Mouse (Mus musculus) CH12.LX (cell line): ENCODE data around the gene Klhl12. TPM values are rescaled to one million over a fixed set of nuclear protein-coding genes. Genes with fewer than 3 reads are reported as not detected.

ENCODE experiments used
- DNase-seq: peaks from one replicate; pipeline ENCODE4 v3.0.0-alpha.2; 2013; ENCODE audit errors: extremely low read depth
- H3K27ac ChIP-seq: 2 replicates; pipeline ENCODE4 v1.5.1; 2012; ENCODE audit warnings: low read depth, mild to moderate bottlenecking, control low read depth, moderate library complexity; ENCODE audit not compliant: insufficient read depth
- H3K27me3 ChIP-seq: replicated peaks from 2 replicates; pipeline ENCODE3; 2012; ENCODE audit warnings: inconsistent platforms
- H3K36me3 ChIP-seq, 2 experiments: replicated peaks in 1 of 2; 2 replicates each; pipeline versions ENCODE3 to v1.6.1; 2012; ENCODE audit warnings: inconsistent platforms in 1 of 2, low read length in 1 of 2, mild to moderate bottlenecking in 1 of 2, mixed read lengths in 1 of 2, moderate library complexity in 1 of 2; ENCODE audit not compliant: control insufficient read depth in 1 of 2, insufficient read depth in 1 of 2
- H3K4me1 ChIP-seq, 2 experiments: 2 replicates each; pipeline ENCODE4 v1.6.1; 2012; ENCODE audit warnings: inconsistent platforms in 1 of 2, moderate library complexity in 1 of 2; ENCODE audit not compliant: insufficient read depth in 2 of 2, control insufficient read depth in 1 of 2
- H3K4me2 ChIP-seq: 2 replicates; pipeline ENCODE4 v1.6.1; 2012; ENCODE audit warnings: low read depth, mild to moderate bottlenecking, control low read depth; ENCODE audit not compliant: poor library complexity, insufficient read depth, severe bottlenecking
- H3K4me3 ChIP-seq, 3 experiments: fragments of 150-350 bp in 1 of 3; sonication (generic) in 1 of 3; replicated peaks in 1 of 3; 2 replicates each; pipeline versions ENCODE3 to v1.5.1; 2011 to 2012; ENCODE audit warnings: low read depth in 2 of 3, low read length in 2 of 3, mild to moderate bottlenecking in 2 of 3, moderate library complexity in 2 of 3, control low read depth in 1 of 3, improper control_type of control experiment in 1 of 3, inconsistent platforms in 1 of 3, mixed read lengths in 1 of 3; ENCODE audit not compliant: poor library complexity in 1 of 3
- H3K79me2 ChIP-seq: replicated peaks from 2 replicates; pipeline ENCODE4 v1.6.1; 2012; ENCODE audit warnings: mild to moderate bottlenecking, moderate library complexity; ENCODE audit not compliant: control insufficient read depth, poor library complexity, insufficient read depth, severe bottlenecking; ENCODE audit errors: extremely low read depth
- H3K9ac ChIP-seq: 2 replicates; pipeline ENCODE4 v1.6.1; 2012; ENCODE audit warnings: low read depth, mild to moderate bottlenecking, control low read depth, moderate library complexity; ENCODE audit not compliant: insufficient read depth
- H3K9me3 ChIP-seq: replicated peaks from 2 replicates; pipeline ENCODE3; 2012; ENCODE audit warnings: low read length, inconsistent platforms, mixed read lengths
- BHLHE40 ChIP-seq: IDR thresholded peaks from 2 replicates; pipeline ENCODE4 v1.6.1; 2011; ENCODE audit warnings: mild to moderate bottlenecking, low read depth, low read length, improper control_type of control experiment
- CHD1 ChIP-seq: IDR thresholded peaks from 2 replicates; pipeline ENCODE4 v1.6.1; 2012; ENCODE audit warnings: low read depth, low read length, improper control_type of control experiment, inconsistent platforms
- CHD2 ChIP-seq: IDR thresholded peaks from 2 replicates; pipeline ENCODE4 v1.6.1; 2011; ENCODE audit warnings: low read length, improper control_type of control experiment
- CTCF ChIP-seq, 2 experiments: IDR thresholded peaks in 1 of 2; conservative IDR thresholded peaks in 1 of 2; 2 replicates each; pipeline ENCODE4 v1.5.1; 2011 to 2012; ENCODE audit warnings: low read depth in 2 of 2, low read length in 2 of 2, improper control_type of control experiment in 1 of 2, inconsistent platforms in 1 of 2, mild to moderate bottlenecking in 1 of 2, moderate library complexity in 1 of 2
- E2F4 ChIP-seq: IDR thresholded peaks from 2 replicates; pipeline ENCODE4 v1.6.1; 2011; ENCODE audit warnings: low read depth, low read length, improper control_type of control experiment; ENCODE audit not compliant: insufficient replicate concordance
- ELF1 ChIP-seq: IDR thresholded peaks from 2 replicates; pipeline ENCODE4 v1.6.1; 2014; ENCODE audit warnings: low read depth, mild to moderate bottlenecking, inconsistent platforms, low read length, improper control_type of control experiment
- EP300 ChIP-seq: IDR thresholded peaks from 2 replicates; pipeline ENCODE4 v1.6.1; 2011; ENCODE audit warnings: low read length, improper control_type of control experiment
- ETS1 ChIP-seq: conservative IDR thresholded peaks from 2 replicates; pipeline ENCODE4 v1.6.1; 2012; ENCODE audit warnings: low read depth, mild to moderate bottlenecking, inconsistent platforms, low read length, improper control_type of control experiment, moderate library complexity
- GABPA ChIP-seq: IDR thresholded peaks from 2 replicates; pipeline ENCODE4 v1.6.1; 2012; ENCODE audit warnings: low read depth, low read length, improper control_type of control experiment, inconsistent platforms; ENCODE audit not compliant: insufficient replicate concordance
- HCFC1 ChIP-seq: IDR thresholded peaks from 2 replicates; pipeline ENCODE4 v1.6.1; 2012; ENCODE audit warnings: low read depth, mild to moderate bottlenecking, inconsistent platforms, low read length, improper control_type of control experiment
- IRF4 ChIP-seq: IDR thresholded peaks from 2 replicates; pipeline ENCODE4 v1.6.1; 2014; ENCODE audit warnings: low read depth, mild to moderate bottlenecking, inconsistent platforms, low read length, improper control_type of control experiment
- JUN ChIP-seq: IDR thresholded peaks from 2 replicates; pipeline ENCODE4 v1.6.1; 2011; ENCODE audit warnings: low read depth, mild to moderate bottlenecking, low read length, improper control_type of control experiment, moderate library complexity; ENCODE audit not compliant: insufficient read depth
- JUND ChIP-seq: conservative IDR thresholded peaks from 2 replicates; pipeline ENCODE4 v1.6.1; 2011; ENCODE audit warnings: low read depth, low read length, improper control_type of control experiment
- KAT2A ChIP-seq: IDR thresholded peaks from 2 replicates; pipeline ENCODE4 v1.6.1; 2012; ENCODE audit warnings: low read length, improper control_type of control experiment, inconsistent platforms; ENCODE audit not compliant: insufficient replicate concordance
- MAFK ChIP-seq: IDR thresholded peaks from 2 replicates; pipeline ENCODE4 v1.6.1; 2011; ENCODE audit warnings: low read length, improper control_type of control experiment; ENCODE audit not compliant: insufficient replicate concordance
- MAX ChIP-seq: IDR thresholded peaks from 2 replicates; pipeline ENCODE4 v1.6.1; 2011; ENCODE audit warnings: low read length, improper control_type of control experiment
- MAZ ChIP-seq: IDR thresholded peaks from 2 replicates; pipeline ENCODE4 v1.6.1; 2012; ENCODE audit warnings: low read depth, mild to moderate bottlenecking, inconsistent platforms, low read length, improper control_type of control experiment, moderate library complexity
- MXI1 ChIP-seq: IDR thresholded peaks from 2 replicates; pipeline ENCODE4 v1.6.1; 2011; ENCODE audit warnings: mild to moderate bottlenecking, low read depth, low read length, improper control_type of control experiment
- MYC ChIP-seq: IDR thresholded peaks from 2 replicates; pipeline ENCODE4 v1.6.1; 2011; ENCODE audit warnings: low read depth, mild to moderate bottlenecking, improper control_type of control experiment, low read length
- NELFE ChIP-seq: IDR thresholded peaks from 2 replicates; pipeline ENCODE4 v1.6.1; 2011; ENCODE audit warnings: low read depth, low read length, improper control_type of control experiment
- NRF1 ChIP-seq: IDR thresholded peaks from 2 replicates; pipeline ENCODE4 v1.6.1; 2014; ENCODE audit warnings: low read depth, mild to moderate bottlenecking, inconsistent platforms, low read length, improper control_type of control experiment, moderate library complexity
- PAX5 ChIP-seq: IDR thresholded peaks from 2 replicates; pipeline ENCODE4 v1.6.1; 2012; ENCODE audit warnings: low read length, inconsistent platforms, mixed read lengths
- POLR2A ChIP-seq: IDR thresholded peaks from 2 replicates; pipeline ENCODE4 v1.6.1; 2011; ENCODE audit warnings: low read depth, mild to moderate bottlenecking, improper control_type of control experiment, low read length
- POLR2AphosphoS2 ChIP-seq: IDR thresholded peaks from 2 replicates; pipeline ENCODE4 v1.6.1; 2011; ENCODE audit warnings: low read depth, low read length, improper control_type of control experiment
- RAD21 ChIP-seq: IDR thresholded peaks from 2 replicates; pipeline ENCODE4 v1.6.1; 2011; ENCODE audit warnings: low read depth, mild to moderate bottlenecking, low read length, improper control_type of control experiment, moderate library complexity
- RCOR1 ChIP-seq: conservative IDR thresholded peaks from 2 replicates; pipeline ENCODE4 v1.6.1; 2012; ENCODE audit warnings: low read depth, mild to moderate bottlenecking, inconsistent platforms, low read length, improper control_type of control experiment
- SIN3A ChIP-seq: IDR thresholded peaks from 2 replicates; pipeline ENCODE4 v1.6.1; 2012; ENCODE audit warnings: low read length, improper control_type of control experiment, inconsistent platforms
- SMC3 ChIP-seq: IDR thresholded peaks from 2 replicates; pipeline ENCODE4 v1.6.1; 2011; ENCODE audit warnings: low read depth, low read length, improper control_type of control experiment
- TBP ChIP-seq: conservative IDR thresholded peaks from 2 replicates; pipeline ENCODE4 v1.6.1; 2011; ENCODE audit warnings: low read depth, low read length, improper control_type of control experiment
- TCF12 ChIP-seq: IDR thresholded peaks from 2 replicates; pipeline ENCODE4 v1.6.1; 2014; ENCODE audit warnings: low read depth, mild to moderate bottlenecking, inconsistent platforms, low read length, improper control_type of control experiment
- UBTF ChIP-seq: IDR thresholded peaks from 2 replicates; pipeline ENCODE4 v1.6.1; 2012; ENCODE audit warnings: low read depth, mild to moderate bottlenecking, inconsistent platforms, low read length, improper control_type of control experiment, moderate library complexity
- USF1 ChIP-seq: IDR thresholded peaks from 2 replicates; pipeline ENCODE4 v1.6.1; 2014; ENCODE audit warnings: low read depth, mild to moderate bottlenecking, inconsistent platforms, low read length, improper control_type of control experiment
- USF2 ChIP-seq: conservative IDR thresholded peaks from 2 replicates; pipeline ENCODE4 v1.6.1; 2011; ENCODE audit warnings: low read depth, low read length, improper control_type of control experiment
- ZC3H11A ChIP-seq: IDR thresholded peaks from 2 replicates; pipeline ENCODE4 v1.6.1; 2012; ENCODE audit warnings: low read depth, mild to moderate bottlenecking, inconsistent platforms, low read length, improper control_type of control experiment
- ZKSCAN1 ChIP-seq: IDR thresholded peaks from 2 replicates; pipeline ENCODE4 v1.6.1; 2012; ENCODE audit warnings: low read depth, inconsistent platforms, low read length, improper control_type of control experiment, borderline replicate concordance
- ZMIZ1 ChIP-seq: IDR thresholded peaks from 2 replicates; pipeline ENCODE4 v1.6.1; 2012; ENCODE audit warnings: low read depth, mild to moderate bottlenecking, inconsistent platforms, low read length, improper control_type of control experiment
- ZNF384 ChIP-seq: IDR thresholded peaks from 2 replicates; pipeline ENCODE4 v1.6.1; 2012; ENCODE audit warnings: low read depth, low read length, improper control_type of control experiment, inconsistent platforms
- dilution Hi-C: fragments of 300-500 bp; cut with MboI; formaldehyde crosslinking; loops from 2 replicates; pipeline ENCODE4 v1.14.3; 2020; ENCODE audit warnings: low sequenced_read_pairs; ENCODE audit not compliant: extremely low pct_unique_long_range_greater_than_20kb, extremely low pct_ligation_motif_present
- in situ Hi-C: fragments of 300-500 bp; cut with MboI; formaldehyde crosslinking; loops from 3 replicates; pipeline ENCODE4 v1.14.3; 2019; ENCODE audit warnings: low sequenced_read_pairs, low pct_ligation_motif_present, low pct_unique_long_range_greater_than_20kb, mixed read lengths
- polyA plus RNA-seq: library from polyadenylated mRNA; unstranded; fragments of >175 nt; gene quantifications from 2 replicates; pipeline ENCODE4 v1.2.1, GENCODE M21; 2012; ENCODE audit warnings: low read depth; ENCODE audit not compliant: insufficient read length
- total RNA-seq, 2 experiments: library from RNA; depleted of rRNA; stranded (reverse); fragments of 300-350 nt in 1 of 2; fragments of >200 nt in 1 of 2; gene quantifications; 2 replicates each; pipeline ENCODE4 v1.2.3; 2012 to 2014

The Klhl12 gene
- total RNA-seq (2012; rRNA removed) (17.6 and 18.2 TPM in 2 replicates), total RNA-seq (2014; rRNA removed) (20.6 and 20.8 TPM in 2 replicates), polyA plus RNA-seq (17.5 and 19.1 TPM in 2 replicates)

DNA sequence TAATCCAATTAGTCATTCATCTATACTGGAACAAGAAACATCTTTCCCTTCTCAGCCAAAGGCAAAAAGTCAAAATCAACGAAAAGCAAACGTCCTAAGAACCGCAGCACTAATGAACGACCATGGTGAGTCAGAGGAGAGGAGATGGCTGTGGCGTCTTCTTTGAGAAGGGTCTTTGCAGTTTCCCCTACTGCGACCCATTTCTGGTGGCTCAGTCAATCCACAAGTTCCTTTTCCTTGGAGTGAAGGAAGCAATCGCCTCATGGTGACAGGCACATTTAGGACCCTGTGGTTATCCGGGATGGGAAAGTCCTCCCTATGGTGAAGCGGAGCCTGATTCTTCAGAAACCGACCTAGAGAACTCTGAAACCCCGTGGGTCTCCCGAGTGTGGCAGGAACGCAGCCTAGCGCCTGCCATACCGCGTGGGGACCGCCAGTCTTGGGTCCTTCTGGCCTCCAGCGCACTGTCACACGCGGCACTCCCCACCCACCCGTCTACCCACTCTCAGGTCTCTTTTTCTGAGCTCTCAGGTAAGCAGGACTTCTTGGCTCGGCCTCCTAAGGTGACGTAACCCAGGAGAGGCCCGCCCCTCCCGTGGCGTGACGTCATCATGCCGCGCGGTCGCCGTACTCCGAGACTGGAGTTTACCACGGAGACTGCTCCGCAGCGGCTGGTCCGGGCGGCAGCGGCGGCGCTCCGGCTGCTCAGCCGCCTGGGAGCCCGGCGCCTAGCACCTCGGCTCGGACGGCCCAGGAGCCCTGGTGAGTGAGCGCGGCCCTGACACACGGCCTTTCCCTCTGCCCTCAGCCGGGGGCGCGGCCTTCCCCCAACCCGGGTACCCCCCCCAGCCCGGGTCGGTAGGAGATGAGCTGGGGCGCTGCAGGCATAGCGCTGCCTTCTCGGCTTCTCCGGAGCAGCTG is at the start of gene Klhl12:
Klhl12 (plus strand) TSS at position 628 of the 921 bp plus-strand sequence.
- peak; percentile 86 for DNase-seq
- peak within 1 kb of the TSS; percentile 79 to 87 (median 87) for H3K4me3 ChIP-seq
- dilution Hi-C loops (no loop called here), in situ Hi-C loops (no loop called here)
- peaks cover 0 to 23% of the 10 kb centered on the region in 2 experiments; a peak in 3 of 4 replicates for H3K4me1 ChIP-seq
- H3K27ac ChIP-seq: no peak within 1 kb of the TSS
- H3K9me3 ChIP-seq: no peaks in the 10 kb centered on the region
- peaks cover 10 to 25% of the 10 kb centered on the region in 2 experiments for H3K36me3 ChIP-seq
- peaks cover 9% of the 10 kb centered on the region; the same call in 1 of the 2 replicates for H3K79me2 ChIP-seq
- H3K9ac ChIP-seq: peak within 1 kb of the TSS; percentile 79
- no peaks in the 10 kb centered on the region for H3K27me3 ChIP-seq
- H3K4me2 ChIP-seq: peak within 1 kb of the TSS; percentile 98
- peak; percentile 82 for TF ChIP-seq HCFC1
- TF ChIP-seq MAZ: peak; percentile 96
- no peak for TF ChIP-seq RAD21
- TF ChIP-seq USF1: no peak
- TF ChIP-seq USF2: no peak
- peak; percentile 67; the same call in 1 of the 2 replicates for TF ChIP-seq ZMIZ1
- no peak for TF ChIP-seq CTCF (conservative IDR thresholded peaks at IDR 0.05 in 1 of 2, IDR thresholded peaks at IDR 0.05 in 1 of 2; ENCODE audit: low read depth in 2 of 2, low read length in 2 of 2)
- no peak for TF ChIP-seq EP300
- no peak for TF ChIP-seq MYC
- no peak for TF ChIP-seq MAX
- no peak for TF ChIP-seq CHD2
- TF ChIP-seq JUND: no peak
- peak; percentile 74; the same call in 1 of the 2 replicates for TF ChIP-seq SIN3A
- peak; percentile 87; the same call in 1 of the 2 replicates for TF ChIP-seq UBTF
- TF ChIP-seq TCF12: peak; percentile 76
- TF ChIP-seq TBP: no peak
- TF ChIP-seq E2F4: no peak
- peak; percentile 58 for TF ChIP-seq NRF1
- peak; percentile 50; the same call in 1 of the 2 replicates for TF ChIP-seq ELF1
- 0 out of 2 replicates have a peak, but pooled peaks have one; percentile 17 for TF ChIP-seq BHLHE40
- TF ChIP-seq GABPA: peak; percentile 34; the same call in 1 of the 2 replicates
- peak; percentile 83 for TF ChIP-seq NELFE
- TF ChIP-seq IRF4: peak; percentile 58; the same call in 1 of the 2 replicates
- no peak for TF ChIP-seq MAFK
- TF ChIP-seq SMC3: no peak
- no peak for TF ChIP-seq ETS1
- peak; percentile 91 for TF ChIP-seq POLR2A
- TF ChIP-seq ZNF384: no peak
- no peak for TF ChIP-seq JUN
- TF ChIP-seq ZC3H11A: no peak
- TF ChIP-seq ZKSCAN1: no peak
- TF ChIP-seq RCOR1: no peak
- no peak for TF ChIP-seq PAX5
- no peak for TF ChIP-seq CHD1
- no peak for TF ChIP-seq KAT2A
- peak; percentile 53 for TF ChIP-seq MXI1
- TF ChIP-seq POLR2AphosphoS2: no peak
